Mouse (Mus musculus): ENCODE results near the gene Cbx8. TPM values are rescaled to one million over a fixed set of nuclear protein-coding genes. Genes with fewer than 3 reads are reported as not detected.

Gene Cbx8
- 11.6 and 12.4 TPM in 2 replicates for polyA plus RNA-seq (2016; fragmentation: Nextera tagmentation; extraction: Ambion mirVana)

GRCm38 (mm10) chr11:119040600-119041324, at the start of gene Cbx8:
Cbx8 (minus strand) TSS chr11:119040969.
- Histone ChIP-seq H3K4me1 (peaks cover 98% of the 10 kb centered on the region), H3K4me3 (peak within 1 kb of the TSS; percentile 83), H3K27ac (replicated peaks) (peak within 1 kb of the TSS; percentile 93), H3K27me3 (replicated peaks; ENCODE audit: low read depth, poor library complexity, severe bottlenecking) (peaks cover 90% of the 10 kb centered on the region), H3K36me3 (replicated peaks) (peaks cover 10% of the 10 kb centered on the region), H3K9me3 (no peaks in the 10 kb centered on the region)
- WGBS, result under 1% methylated on average over 63 of the region's 63 CpGs
- peak; percentile 100 for DNase-seq (ENCODE audit: low spot score)

- WGBS, result under 1% methylated on average over 75 of the region's 75 CpGs
- peak; percentile 67 for DNase-seq (ENCODE audit: low spot score)
- H3K27ac ChIP-seq (replicated peaks), result peak overlapping the region; percentile 81
- H3K9me3 ChIP-seq, result no peaks in the 10 kb centered on the region
- peaks cover 92% of the 10 kb centered on the region for H3K27me3 ChIP-seq (replicated peaks; ENCODE audit: low read depth, poor library complexity, severe bottlenecking)
- no peaks in the 10 kb centered on the region for H3K36me3 ChIP-seq (replicated peaks)
- peaks cover 65% of the 10 kb centered on the region for H3K4me1 ChIP-seq
- H3K4me3 ChIP-seq, result peak overlapping the region; percentile 61
Observed at GRCm38 (mm10) chr11:119090076-119090960, 49.5 kb upstream of the Cbx8 start.

- Histone ChIP-seq H3K4me3 (peak overlapping the region; percentile 61), H3K9me3 (no peaks in the 10 kb centered on the region), H3K27ac (replicated peaks) (peak overlapping the region; percentile 81), H3K27me3 (replicated peaks; ENCODE audit: low read depth, poor library complexity, severe bottlenecking) (peaks cover 90% of the 10 kb centered on the region), H3K4me1 (peaks cover 66% of the 10 kb centered on the region), H3K36me3 (replicated peaks) (no peaks in the 10 kb centered on the region)
- WGBS, result under 1% methylated on average over 41 of the region's 41 CpGs
- DNase-seq (ENCODE audit: low spot score), result peak; percentile 50
Observed at GRCm38 (mm10) chr11:119089235-119090075, 48.7 kb upstream of the Cbx8 start.

DNA sequence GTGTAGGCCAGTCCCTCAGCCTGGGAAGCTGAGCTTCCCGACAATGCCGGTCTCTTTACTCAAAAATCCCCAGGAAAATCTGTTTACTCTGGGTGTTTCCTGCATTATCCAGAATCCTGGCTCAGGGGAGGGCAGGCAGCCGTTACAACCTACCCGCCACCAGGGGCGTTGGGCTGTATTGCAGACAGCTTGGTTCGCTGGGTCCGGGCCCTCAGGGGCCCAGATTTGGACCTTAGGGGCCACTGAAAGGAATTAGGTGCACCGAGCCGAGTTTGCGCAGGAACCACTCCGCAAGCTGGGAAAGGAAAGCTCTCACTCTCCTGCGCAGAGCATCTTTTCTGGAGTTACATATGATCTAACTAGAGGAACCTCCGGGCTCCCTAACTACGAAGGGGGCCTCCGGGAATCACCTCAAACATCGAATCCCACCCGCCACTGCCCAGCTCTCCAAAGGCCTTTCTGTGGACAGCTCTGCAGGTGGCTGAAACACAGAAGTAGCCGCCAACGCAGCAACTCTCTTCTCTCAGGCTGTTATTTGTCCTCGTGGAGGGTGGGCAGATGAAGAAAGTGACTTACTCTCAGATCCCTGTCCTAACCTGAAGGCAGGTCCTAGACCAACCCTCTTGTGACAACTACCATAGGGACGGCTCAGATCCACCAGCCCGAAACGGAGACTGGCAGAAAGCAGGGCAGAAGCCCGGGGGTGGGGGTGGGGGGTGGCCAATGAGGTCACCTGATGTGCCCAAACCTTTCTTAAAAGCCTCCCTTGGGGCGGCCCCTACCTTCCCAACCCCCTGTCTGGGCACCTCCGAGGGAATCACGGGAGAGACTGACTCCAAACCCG, 47.8 kb upstream of the Cbx8 start:
- H3K27ac ChIP-seq (replicated peaks), result no peak overlapping the region
- no peaks in the 10 kb centered on the region for H3K36me3 ChIP-seq (replicated peaks)
- peak overlapping the region; percentile 61 for H3K4me3 ChIP-seq
- DNase-seq (ENCODE audit: low spot score), result peak; percentile 64
- peaks cover 74% of the 10 kb centered on the region for H3K4me1 ChIP-seq
- H3K27me3 ChIP-seq (replicated peaks; ENCODE audit: low read depth, poor library complexity, severe bottlenecking), result peaks cover 90% of the 10 kb centered on the region
- no peaks in the 10 kb centered on the region for H3K9me3 ChIP-seq
- 1% methylated on average over 28 of the region's 28 CpGs for WGBS

DNA sequence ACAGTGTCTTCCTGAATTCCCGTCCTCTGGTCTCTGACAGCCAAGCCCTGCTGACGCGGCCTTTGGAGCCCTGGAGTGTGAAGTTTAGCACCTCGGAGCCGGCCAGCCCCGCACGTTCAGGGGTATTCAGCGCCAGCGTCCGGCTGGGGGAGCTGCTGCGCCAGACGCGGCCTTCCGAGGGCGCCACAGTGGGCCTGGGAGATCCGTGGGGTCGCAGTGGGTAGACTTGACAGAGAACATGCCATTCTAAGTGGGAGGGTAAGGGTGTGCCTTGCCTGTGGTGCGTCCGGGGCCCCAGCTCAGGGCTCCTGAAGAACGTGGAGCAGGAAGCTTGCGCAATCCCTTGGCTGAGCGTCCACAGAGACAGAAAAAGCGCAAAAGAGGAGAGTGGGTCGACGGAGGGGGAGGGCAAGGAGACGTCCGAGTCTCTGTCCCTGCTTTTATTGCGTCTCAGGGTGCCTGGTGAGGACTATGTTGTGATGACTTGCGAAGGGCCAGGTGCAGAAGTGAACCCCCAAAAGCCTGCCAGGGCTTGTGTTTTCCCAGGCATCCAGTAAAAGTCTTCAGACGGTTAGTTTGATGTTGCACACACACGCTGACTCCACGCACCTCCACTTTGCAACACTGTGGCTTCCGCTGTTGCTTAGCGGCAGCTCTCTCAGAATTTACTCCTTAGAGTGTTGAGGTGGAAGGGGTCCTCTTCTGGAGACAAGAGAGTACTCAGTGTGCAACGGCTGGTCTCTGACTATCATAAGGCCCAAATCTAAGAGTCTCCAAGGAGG, 46.7 kb upstream of the Cbx8 start:
- WGBS, result under 1% methylated on average over 35 of the region's 35 CpGs
- peak; percentile 63 for DNase-seq (ENCODE audit: low spot score)
- Histone ChIP-seq H3K27ac (replicated peaks) (peak overlapping the region; percentile 95), H3K9me3 (no peaks in the 10 kb centered on the region), H3K4me1 (peaks cover 85% of the 10 kb centered on the region), H3K4me3 (peak overlapping the region; percentile 79), H3K36me3 (replicated peaks) (no peaks in the 10 kb centered on the region), H3K27me3 (replicated peaks; ENCODE audit: low read depth, poor library complexity, severe bottlenecking) (peaks cover 90% of the 10 kb centered on the region)

GRCm38 (mm10) chr11:119086144-119086971, 45.6 kb upstream of the Cbx8 start, which contains the start of gene Cbx4:
Cbx4 (minus strand) TSS chr11:119086221.
- peak; percentile 98 for DNase-seq (ENCODE audit: low spot score)
- Histone ChIP-seq H3K27ac (replicated peaks) (peak within 1 kb of the TSS; percentile 95), H3K4me3 (peak within 1 kb of the TSS; percentile 79), H3K36me3 (replicated peaks) (peaks cover 4% of the 10 kb centered on the region; the same call in 1 of the 2 replicates), H3K27me3 (replicated peaks; ENCODE audit: low read depth, poor library complexity, severe bottlenecking) (peaks cover 90% of the 10 kb centered on the region), H3K4me1 (peaks cover 91% of the 10 kb centered on the region), H3K9me3 (no peaks in the 10 kb centered on the region)
- WGBS, result under 1% methylated on average over 67 of the region's 67 CpGs

DNA sequence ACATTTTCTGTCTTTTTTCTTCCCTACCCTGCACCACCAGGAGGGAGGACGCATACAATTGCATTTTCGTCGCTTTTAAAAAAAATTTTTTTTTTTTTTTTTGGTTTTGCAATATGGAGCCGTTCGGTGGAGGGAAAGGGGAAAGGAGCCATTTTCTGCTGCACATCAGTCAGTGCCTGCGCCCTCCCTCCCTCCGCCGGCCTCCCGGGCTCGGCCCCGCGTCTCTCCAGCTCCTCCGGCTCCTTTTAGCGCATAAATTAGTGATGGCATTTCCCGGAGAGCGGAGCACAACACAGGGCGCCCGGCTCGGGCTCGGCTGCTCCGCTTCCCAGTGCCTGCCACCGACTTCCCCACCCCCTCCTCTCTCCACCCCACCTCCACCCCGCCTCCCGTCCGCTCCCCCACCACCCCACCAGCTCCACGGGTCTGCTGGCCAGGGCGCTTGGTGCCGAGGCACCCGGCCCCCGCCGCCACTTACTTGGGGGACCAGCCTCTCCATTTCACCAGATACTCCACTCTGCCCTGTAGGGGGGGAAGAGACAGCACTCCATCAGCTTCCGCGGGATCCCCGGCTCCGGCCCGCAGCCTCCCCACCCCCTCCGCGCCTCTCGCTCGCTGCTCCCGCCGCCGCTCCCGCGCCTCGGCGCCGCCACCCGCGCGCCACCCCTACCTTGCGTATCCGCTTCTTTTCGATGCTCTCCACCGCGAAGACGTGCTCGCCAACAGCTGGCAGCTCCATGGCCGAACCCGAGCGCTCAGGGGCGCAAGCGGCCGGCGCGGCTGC, 44.7 kb upstream of the Cbx8 start:
- DNase-seq (ENCODE audit: low spot score), result peak; percentile 85
- WGBS, result under 1% methylated on average over 66 of the region's 66 CpGs
- H3K27me3 ChIP-seq (replicated peaks; ENCODE audit: low read depth, poor library complexity, severe bottlenecking), result peaks cover 90% of the 10 kb centered on the region
- peak overlapping the region; percentile 79 for H3K4me3 ChIP-seq
- peaks cover 13% of the 10 kb centered on the region; the same call in 1 of the 2 replicates for H3K36me3 ChIP-seq (replicated peaks)
- H3K27ac ChIP-seq (replicated peaks), result peak overlapping the region; percentile 95
- H3K4me1 ChIP-seq, result peaks cover 91% of the 10 kb centered on the region
- no peaks in the 10 kb centered on the region for H3K9me3 ChIP-seq

GRCm38 (mm10) chr11:119084446-119085278, 43.9 kb upstream of the Cbx8 start:
- Histone ChIP-seq H3K4me1 (peaks cover 88% of the 10 kb centered on the region), H3K4me3 (peak overlapping the region; percentile 79), H3K27ac (replicated peaks) (peak overlapping the region; percentile 95), H3K36me3 (replicated peaks) (peaks cover 14% of the 10 kb centered on the region; the same call in 1 of the 2 replicates), H3K27me3 (replicated peaks; ENCODE audit: low read depth, poor library complexity, severe bottlenecking) (peaks cover 90% of the 10 kb centered on the region), H3K9me3 (no peaks in the 10 kb centered on the region)
- 1% methylated on average over 18 of the region's 18 CpGs for WGBS
- DNase-seq (ENCODE audit: low spot score), result peak; percentile 58

Data from embryonic facial prominence, embryonic 10.5 days (tissue).